Mouse (Mus musculus) T-cell, adult 2 months (primary cell): ENCODE measurements around the gene Hacd4.
"Not testable (repeated sequence)": the region's sequence is repeated elsewhere in the genome, so short reads cannot be mapped to it uniquely, and the experiment has no call there.

Experiments
- DNase-seq: peaks from one replicate; pipeline ENCODE4 v3.0.0; 2022; ENCODE audit warnings: low spot score

Hacd4 gene

GRCm38 (mm10) chr4:88432412-88433024 lies 6.2 kb downstream of the Hacd4 start:
- no peak for DNase-seq

GRCm38 (mm10) chr4:88427630-88428239 lies 11.0 kb downstream of the Hacd4 start:
- DNase-seq: no peak

DNA sequence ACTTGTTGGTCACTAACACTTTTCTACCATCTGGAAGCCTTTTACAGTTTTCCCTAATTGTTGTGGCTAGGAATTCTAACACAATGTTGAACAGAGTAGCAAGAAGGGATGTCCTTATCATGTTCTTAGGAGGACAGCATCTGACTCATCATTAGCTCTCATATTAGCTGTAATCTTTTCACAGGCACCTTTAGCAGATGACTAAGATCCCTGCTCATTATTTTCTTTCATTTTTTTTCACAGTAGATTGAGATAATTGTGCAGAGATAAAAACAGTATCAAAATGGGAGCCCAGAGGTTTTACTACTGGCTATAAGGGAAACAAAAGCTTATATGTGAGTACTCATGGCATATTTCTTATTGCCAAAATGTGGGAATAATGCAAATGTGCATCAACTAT lies 14.2 kb downstream of the Hacd4 start:
- no peak for DNase-seq

DNA sequence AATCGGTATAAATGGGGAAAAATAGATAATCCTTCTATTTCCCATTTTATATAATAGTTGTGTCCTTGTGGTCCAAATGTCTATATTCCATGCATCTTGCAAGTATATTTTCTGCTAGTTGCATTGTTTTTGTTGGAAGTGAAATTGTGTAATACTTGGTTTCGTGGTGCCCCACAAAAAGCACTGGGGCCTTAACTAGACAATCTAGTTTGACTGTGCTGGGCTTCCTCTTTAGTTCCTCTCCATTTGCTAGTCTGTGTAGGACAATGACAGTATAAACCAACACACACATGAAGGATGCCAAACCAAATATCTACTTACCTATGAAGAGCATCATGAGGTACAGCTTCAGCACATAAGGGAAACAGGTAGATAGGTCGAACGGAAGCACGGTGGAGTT lies 19.4 kb downstream of the Hacd4 start:
- DNase-seq: no peak

DNA sequence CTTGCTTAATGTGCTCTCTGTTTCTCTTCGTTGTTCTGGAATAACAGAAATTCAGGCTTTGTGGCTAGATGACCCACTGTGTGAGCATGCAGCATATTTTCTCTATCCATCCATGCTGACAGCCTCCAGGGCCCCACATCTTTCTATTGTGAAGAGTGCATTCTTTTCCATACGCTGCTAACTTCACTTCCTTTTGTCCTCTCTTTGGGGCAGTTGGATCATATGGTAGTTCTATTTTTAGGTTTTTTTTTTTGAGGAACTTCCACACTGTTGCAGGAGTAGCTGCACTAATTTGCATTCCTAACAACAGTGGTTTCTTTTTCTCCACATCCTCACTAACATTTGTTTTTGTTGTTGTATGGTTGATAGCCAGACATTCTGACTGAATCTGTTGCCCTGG lies 23.7 kb downstream of the Hacd4 start:
- no peak for DNase-seq

GRCm38 (mm10) chr4:88412331-88412730 lies 26.4 kb downstream of the Hacd4 start:
- no peak for DNase-seq

DNA sequence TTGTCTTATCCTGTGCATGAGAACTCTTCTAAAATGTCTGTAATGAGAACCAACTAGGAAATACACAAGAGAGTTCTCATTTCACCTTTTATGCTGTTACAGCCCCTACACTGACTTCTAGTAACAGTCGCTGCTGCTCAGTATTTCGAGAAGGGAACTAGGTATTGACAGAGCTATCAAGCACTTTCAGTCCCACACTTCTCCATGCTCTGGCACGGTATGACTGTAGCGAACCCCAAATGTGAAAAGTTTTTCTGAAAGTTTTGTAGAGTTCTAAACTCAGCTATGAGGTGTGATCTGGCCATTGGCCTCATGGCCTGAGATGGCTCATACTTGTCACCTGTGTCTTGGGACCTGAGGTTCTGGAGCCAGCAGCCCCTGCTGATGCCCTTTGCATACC lies 29.4 kb downstream of the Hacd4 start:
- DNase-seq: no peak

DNA sequence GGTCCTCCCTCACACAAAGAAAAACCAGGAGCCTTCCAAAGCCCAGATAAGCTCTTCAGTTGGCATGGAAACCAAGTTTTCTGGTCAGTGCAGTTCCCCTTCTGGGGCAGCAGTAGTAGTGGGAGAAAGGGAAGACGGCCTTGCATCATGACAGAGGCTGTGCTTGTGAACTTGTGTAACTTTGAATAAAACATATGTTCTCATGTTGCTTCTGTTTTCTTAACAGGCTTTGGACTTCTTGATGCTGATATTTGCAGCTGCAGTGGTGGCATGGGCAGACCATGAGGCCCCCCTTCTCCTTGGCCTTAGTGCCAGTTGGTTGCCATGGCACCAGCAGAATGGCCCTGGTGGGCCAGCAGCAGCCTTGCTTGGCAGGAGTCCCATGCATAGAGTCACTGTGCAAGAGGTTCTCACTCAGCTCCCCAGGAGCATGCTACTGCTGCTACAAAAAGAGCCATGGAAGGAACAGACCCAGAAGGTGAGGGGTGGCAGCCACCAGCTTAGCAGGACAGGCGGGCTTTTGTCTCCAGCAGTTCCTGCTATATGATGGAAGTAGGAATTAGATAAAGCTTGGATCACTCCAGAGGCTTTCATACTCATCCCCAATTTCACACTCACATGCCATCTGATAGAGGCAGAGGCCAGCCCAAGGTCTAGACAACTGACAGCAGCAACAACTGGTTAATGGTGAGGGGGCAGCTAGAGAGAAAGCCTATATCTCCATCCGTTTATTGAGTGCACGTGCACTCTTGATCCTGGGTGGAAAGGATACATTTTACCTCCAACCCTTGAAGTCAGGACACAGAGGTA lies 31.6 kb downstream of the Hacd4 start:
- DNase-seq: no peak

- no peak for DNase-seq
Observed at GRCm38 (mm10) chr4:88402884-88403283, 35.8 kb downstream of the Hacd4 start.

DNA sequence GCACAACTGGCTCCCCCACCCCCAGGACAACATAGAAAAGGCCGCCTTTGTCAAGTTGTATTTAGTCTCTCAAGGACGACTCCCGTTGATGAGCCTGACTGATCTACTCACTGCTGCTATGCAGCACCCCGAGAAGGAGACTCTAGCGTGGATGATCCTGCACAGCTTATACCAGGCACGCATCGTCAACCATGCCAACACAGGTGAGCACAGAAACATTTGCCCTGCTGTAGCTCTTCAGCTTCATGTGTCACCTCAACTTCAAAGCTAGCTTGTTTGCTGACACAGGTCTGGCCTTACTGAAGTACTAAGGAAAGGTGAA lies 37.8 kb downstream of the Hacd4 start:
- DNase-seq: no peak

- DNase-seq: no peak
Observed at GRCm38 (mm10) chr4:88400302-88400991, 38.3 kb downstream of the Hacd4 start.

DNA sequence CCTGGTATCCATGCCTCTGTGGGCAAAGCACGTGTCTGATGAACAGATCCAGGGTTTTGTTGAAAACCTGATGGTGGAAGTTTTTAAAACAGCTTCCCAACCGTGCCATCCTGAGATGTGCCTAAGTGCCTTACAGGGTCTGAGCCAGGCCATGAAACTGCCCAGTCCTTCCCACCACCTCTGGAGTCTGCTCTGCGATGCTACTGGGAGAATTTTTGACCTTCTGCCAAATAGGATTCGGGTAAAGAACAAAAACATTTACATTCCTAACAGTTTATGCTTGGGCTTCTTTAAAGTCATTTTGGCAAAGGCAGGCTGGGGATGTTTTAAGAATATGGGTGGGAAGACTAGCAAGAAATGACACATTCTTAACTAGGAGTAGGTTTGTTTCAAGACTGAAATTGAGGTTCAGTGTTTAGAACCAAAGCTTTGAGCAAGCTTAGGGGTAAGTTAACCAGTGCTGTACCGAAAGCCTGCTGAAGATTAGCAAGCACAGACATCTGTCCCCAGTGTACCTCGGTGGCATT lies 41.7 kb downstream of the Hacd4 start:
- DNase-seq: no peak

DNA sequence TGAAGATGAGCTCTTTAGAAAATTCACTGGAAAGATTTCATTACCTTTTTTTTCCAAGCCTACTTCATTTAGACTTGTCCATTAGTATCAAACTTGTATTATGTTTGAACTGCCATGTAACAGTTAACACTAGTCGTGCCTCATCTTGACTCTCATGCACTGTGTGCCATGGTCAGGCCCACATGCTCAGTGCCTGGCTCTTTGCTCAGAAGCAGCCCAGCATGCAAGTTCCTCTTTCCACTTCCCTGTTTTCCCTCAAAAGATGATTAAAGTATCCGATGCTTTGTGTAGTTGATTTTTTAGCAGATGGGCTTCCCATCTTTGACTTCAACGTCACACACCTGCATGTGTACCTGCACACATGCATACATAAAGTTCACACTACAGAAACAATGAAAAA lies 43.0 kb downstream of the Hacd4 start:
- no peak for DNase-seq

GRCm38 (mm10) chr4:88390596-88390995 lies 48.1 kb downstream of the Hacd4 start:
- not testable (repeated sequence) for DNase-seq

DNA sequence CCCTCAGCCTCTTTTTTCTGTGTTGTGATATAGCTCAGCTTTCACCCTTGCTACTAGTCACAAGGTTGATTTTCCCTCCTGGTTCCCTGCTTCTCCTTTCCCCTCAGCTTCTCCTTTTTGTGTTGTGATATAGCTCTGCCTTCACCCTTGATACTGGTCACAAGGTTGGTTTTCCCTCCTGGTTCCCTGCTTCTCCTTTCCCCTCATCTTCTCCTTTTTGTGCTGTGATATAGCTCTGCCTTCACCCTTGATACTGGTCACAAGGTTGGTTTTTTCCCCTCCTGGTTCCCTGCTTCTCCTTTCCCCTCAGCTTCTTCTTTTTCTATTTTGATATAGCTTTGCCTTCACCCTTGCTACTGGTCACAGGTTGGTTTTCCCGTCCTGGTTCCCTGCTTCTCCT lies 48.7 kb downstream of the Hacd4 start:
- DNase-seq: no peak

DNA sequence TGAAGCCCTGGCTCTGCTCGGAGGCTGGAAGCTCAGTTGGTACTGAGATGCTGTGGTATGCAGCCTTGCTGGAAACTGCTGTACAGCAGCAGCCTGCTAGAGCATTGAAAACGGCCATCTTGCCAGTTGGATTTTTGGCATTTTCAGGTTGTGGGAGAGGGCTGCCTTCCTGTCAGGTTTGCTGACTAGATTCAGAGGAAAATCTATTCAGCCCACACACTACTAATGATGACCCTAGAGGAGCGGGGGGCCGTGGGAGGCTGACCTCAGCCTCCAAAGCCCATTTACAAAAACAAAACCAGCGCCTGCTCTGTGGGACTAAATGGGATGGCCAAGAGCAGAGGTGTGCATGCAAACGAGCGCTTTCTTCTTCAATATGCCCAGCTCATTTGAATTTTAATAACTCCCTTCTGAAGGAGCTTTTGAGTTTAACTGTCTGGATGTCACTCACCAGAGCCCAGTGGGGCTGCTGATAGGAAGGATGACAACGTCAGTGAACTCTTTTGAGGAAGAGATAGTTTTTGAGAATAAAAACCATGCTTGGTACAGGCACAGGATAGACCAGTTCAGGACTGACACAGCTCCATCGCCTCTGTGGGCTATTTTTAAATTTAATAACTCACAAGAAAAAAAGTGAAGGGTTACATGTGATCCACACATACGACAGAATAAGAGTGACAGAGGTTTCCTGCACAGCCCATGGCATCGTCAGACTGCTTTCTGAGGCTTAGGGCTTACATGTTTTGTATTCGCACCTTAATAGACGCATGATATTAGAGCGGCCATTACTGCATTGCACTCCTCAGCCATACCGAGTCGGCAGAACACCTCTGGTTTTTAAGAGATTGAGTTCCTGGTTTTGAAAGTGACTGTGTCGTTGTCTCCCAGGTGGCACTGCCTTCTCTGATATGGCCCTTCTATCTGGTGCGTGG lies 66.2 kb downstream of the Hacd4 start:
- DNase-seq: no peak

DNA sequence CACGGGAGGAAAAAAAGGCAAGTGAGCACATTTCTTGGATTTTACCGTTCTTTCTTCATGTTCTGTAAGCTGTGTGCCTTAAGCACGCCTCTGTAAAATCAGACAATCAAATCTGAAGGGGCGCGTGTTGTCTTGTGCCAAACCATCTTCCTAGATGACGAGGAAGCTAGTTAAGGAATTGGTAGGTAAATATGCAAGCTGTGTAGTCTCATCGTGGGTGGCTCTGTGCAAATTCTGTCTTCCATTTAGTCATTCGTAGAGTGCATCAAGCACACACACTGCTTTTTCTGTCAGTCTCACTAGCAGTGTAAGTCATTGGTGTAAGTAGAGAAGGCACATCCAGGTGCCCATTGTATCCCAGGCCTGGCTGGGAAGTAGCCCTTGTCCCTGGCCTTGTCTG lies 67.9 kb downstream of the Hacd4 start:
- no peak for DNase-seq

DNA sequence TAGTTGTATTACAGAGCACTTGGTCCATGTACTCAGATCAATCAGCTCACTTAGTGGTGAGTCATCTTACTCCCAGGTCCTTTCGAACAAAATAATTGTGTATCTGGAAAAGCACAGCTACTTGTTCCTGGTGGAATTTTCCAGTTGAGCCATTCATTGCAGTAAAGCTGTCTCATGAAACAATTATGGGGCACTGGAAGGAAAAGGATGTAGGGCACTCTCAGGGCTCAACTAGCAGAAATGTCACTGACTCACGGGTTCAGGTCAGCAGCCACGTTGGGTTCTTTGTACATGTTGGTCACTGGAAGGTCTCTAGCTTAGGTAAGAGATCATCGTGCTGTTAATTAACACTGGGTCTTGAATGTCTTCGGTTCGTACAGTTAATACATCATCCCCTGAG lies 68.8 kb downstream of the Hacd4 start:
- DNase-seq: no peak

DNA sequence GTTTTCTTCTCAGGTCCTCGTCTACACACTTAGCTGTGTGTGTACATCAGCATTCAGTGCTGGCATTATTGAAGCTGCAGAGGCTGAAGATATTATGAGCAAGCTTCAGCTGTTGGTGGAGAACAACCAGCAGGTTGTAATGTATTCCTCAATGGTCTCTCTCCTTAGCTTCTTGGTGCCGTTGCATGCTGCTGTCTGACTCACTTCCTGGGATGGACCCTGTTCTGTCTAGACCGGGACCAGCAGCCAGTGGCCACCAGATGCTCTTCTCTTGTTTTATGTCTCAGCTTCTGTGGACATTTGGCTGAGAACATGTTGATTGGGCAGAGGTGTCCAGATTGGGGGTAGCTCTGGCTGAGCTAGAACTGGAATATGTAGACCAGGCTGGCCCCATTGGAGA lies 81.3 kb downstream of the Hacd4 start:
- DNase-seq: no peak

- no peak for DNase-seq
Observed at GRCm38 (mm10) chr4:88356652-88357051, 82.1 kb downstream of the Hacd4 start.

DNA sequence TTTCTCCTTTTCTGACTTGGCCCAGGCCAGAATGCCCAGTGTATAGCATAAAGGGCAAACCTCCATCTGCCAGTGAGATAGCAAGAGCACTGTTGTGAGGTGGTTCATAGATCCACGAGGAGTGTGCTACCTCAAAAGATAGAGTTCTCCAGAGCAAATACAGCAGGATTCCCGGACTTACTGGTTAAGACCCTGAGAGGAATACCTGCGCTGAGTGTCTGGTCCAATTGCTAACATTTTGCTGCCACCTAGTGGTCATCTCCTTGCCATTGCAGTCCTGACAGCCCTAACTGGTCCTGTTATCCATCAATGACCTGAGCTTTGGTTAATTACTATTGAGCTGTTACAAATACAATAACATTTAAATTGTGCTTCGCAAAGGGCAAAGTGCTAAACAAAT lies 87.8 kb downstream of the Hacd4 start:
- peak; percentile 61 for DNase-seq
